Mouse (Mus musculus) heart, postnatal 0 days (tissue): ENCODE measurements around the gene Tbc1d10a. TPM values are rescaled to one million over a fixed set of nuclear protein-coding genes. Genes with fewer than 3 reads are reported as not detected.

ENCODE experiments used
- ATAC-seq: fragments of 200-750 bp; cut with Nextera tagmentation; 2 replicates; pipeline ENCODE4 v1.8.0; 2017; ENCODE audit warnings: low read depth, moderate number of reproducible peaks, moderate library complexity; ENCODE audit not compliant: insufficient read depth
- DNase-seq: peaks from one replicate; pipeline ENCODE4 v3.0.0-alpha.2; 2016; ENCODE audit warnings: low spot score
- H3K27ac ChIP-seq: fragments of 300-500 bp; sonication (generic); 2 replicates; pipeline ENCODE4 v1.5.1; 2014; ENCODE audit warnings: low read depth, mild to moderate bottlenecking
- H3K27me3 ChIP-seq: fragments of 300-500 bp; sonication (generic); 2 replicates; pipeline ENCODE4 v1.6.1; 2014; ENCODE audit warnings: low read length, mixed read lengths; ENCODE audit not compliant: control insufficient read depth, insufficient read depth
- H3K36me3 ChIP-seq: fragments of 300-500 bp; sonication (generic); replicated peaks from 2 replicates; pipeline ENCODE4 v1.6.1; 2014; ENCODE audit warnings: low read length, mixed read lengths; ENCODE audit not compliant: control insufficient read depth, insufficient read depth
- H3K4me1 ChIP-seq: fragments of 300-500 bp; sonication (generic); 2 replicates; pipeline ENCODE4 v1.6.1; 2014; ENCODE audit warnings: antibody characterized with exemption; ENCODE audit not compliant: control insufficient read depth, insufficient read depth
- H3K4me2 ChIP-seq: fragments of 300-500 bp; sonication (generic); 2 replicates; pipeline ENCODE4 v1.6.1; 2014; ENCODE audit warnings: low read depth, mild to moderate bottlenecking, low read length, moderate library complexity
- H3K4me3 ChIP-seq: fragments of 300-500 bp; sonication (generic); 2 replicates; pipeline ENCODE4 v1.5.1; 2014; ENCODE audit warnings: low read depth, low read length
- H3K9ac ChIP-seq: fragments of 300-500 bp; sonication (generic); replicated peaks from 2 replicates; pipeline ENCODE4 v1.6.1; 2014; ENCODE audit warnings: low read depth, low read length, mixed read lengths
- H3K9me3 ChIP-seq: fragments of 300-500 bp; sonication (generic); replicated peaks from 2 replicates; pipeline ENCODE4 v1.6.1; 2016; ENCODE audit warnings: low read length; ENCODE audit not compliant: control insufficient read depth
- CTCF ChIP-seq: IDR thresholded peaks from 2 replicates; pipeline ENCODE4 v1.5.1; 2016; ENCODE audit warnings: antibody characterized with exemption, control low read depth, low read depth
- EP300 ChIP-seq: IDR thresholded peaks from 2 replicates; pipeline ENCODE4 v1.6.1; 2016; ENCODE audit warnings: antibody characterized with exemption, low read depth
- WGBS: fragments of 180-500 bp; shearing (Covaris S2); extraction: QIAGEN DNeasy Blood & Tissue Kit; methylation state at CpG from one replicate; pipeline ENCODE4 v1.1.7; 2014; 5-methylcytosine and 5-hydroxymethylcytosine counted together
- polyA plus RNA-seq: library from polyadenylated mRNA; unstranded; fragments of >200 nt; fragmentation: Nextera tagmentation; extraction: Ambion mirVana; gene quantifications from 2 replicates; pipeline ENCODE4 v1.2.1, GENCODE M21; 2015
- total RNA-seq: library from RNA; depleted of rRNA; stranded (reverse); fragments of >200 nt; gene quantifications from 2 replicates; pipeline ENCODE4 v1.2.3, GENCODE M21; 2014; ENCODE audit warnings: low replicate concordance

Tbc1d10a gene
- total and polyA plus RNA-seq, 2 experiments from 2014 or later: 10.9 to 31.3 TPM

- Histone ChIP-seq H3K27ac (peak overlapping the region; percentile 84), H3K4me1 (peaks cover 24% of the 10 kb centered on the region), H3K36me3 (peaks cover 21% of the 10 kb centered on the region), H3K4me2 (no peak overlapping the region), H3K27me3 (no peaks in the 10 kb centered on the region), H3K9me3 (no peaks in the 10 kb centered on the region), H3K9ac (no peak overlapping the region), H3K4me3 (no peak overlapping the region)
- DNase-seq: no peak
- WGBS: 56% methylated on average over 12 of the region's 12 CpGs
- TF ChIP-seq EP300 (no peak), CTCF (no peak)
- no peak for ATAC-seq
Measured at GRCm38 (mm10) chr11:4202995-4203704, 16.6 kb downstream of the Tbc1d10a start.

- Histone ChIP-seq H3K36me3 (peaks cover 26% of the 10 kb centered on the region), H3K27me3 (no peaks in the 10 kb centered on the region), H3K4me1 (peaks cover 24% of the 10 kb centered on the region), H3K4me2 (no peak overlapping the region), H3K9ac (no peak overlapping the region), H3K27ac (peak overlapping the region; percentile 84), H3K4me3 (no peak overlapping the region), H3K9me3 (no peaks in the 10 kb centered on the region)
- no peak for TF ChIP-seq CTCF
- TF ChIP-seq EP300: no peak
- WGBS: 9% methylated on average over 2 of the region's 2 CpGs
- ATAC-seq (peak; percentile 89), DNase-seq (peak; percentile 77)
Measured at GRCm38 (mm10) chr11:4203705-4204074, 17.1 kb downstream of the Tbc1d10a start.

GRCm38 (mm10) chr11:4205097-4205655, 18.6 kb downstream of the Tbc1d10a start:
- Histone ChIP-seq H3K36me3 (peaks cover 30% of the 10 kb centered on the region), H3K9me3 (no peaks in the 10 kb centered on the region), H3K4me1 (peaks cover 24% of the 10 kb centered on the region), H3K9ac (no peak overlapping the region), H3K4me3 (no peak overlapping the region), H3K4me2 (no peak overlapping the region), H3K27me3 (no peaks in the 10 kb centered on the region), H3K27ac (no peak overlapping the region)
- DNase-seq: no peak
- TF ChIP-seq EP300: no peak
- no peak for TF ChIP-seq CTCF
- 65% methylated on average over 5 of the region's 5 CpGs for WGBS
- no peak for ATAC-seq

GRCm38 (mm10) chr11:4205951-4206350, 19.4 kb downstream of the Tbc1d10a start:
- H3K36me3 ChIP-seq: peaks cover 30% of the 10 kb centered on the region
- H3K4me2 ChIP-seq: no peak overlapping the region
- WGBS: 66% methylated on average over 7 of the region's 7 CpGs
- peaks cover 24% of the 10 kb centered on the region for H3K4me1 ChIP-seq
- no peak overlapping the region for H3K4me3 ChIP-seq
- no peaks in the 10 kb centered on the region for H3K9me3 ChIP-seq
- no peaks in the 10 kb centered on the region for H3K27me3 ChIP-seq
- no peak overlapping the region for H3K27ac ChIP-seq
- DNase-seq: no peak
- ATAC-seq: no peak
- TF ChIP-seq CTCF (no peak), EP300 (no peak)
- H3K9ac ChIP-seq: no peak overlapping the region

GRCm38 (mm10) chr11:4206563-4206962, 20.0 kb downstream of the Tbc1d10a start:
- Histone ChIP-seq H3K27me3 (no peaks in the 10 kb centered on the region), H3K9ac (no peak overlapping the region), H3K4me2 (no peak overlapping the region), H3K9me3 (no peaks in the 10 kb centered on the region), H3K4me1 (peaks cover 24% of the 10 kb centered on the region), H3K27ac (no peak overlapping the region), H3K36me3 (peaks cover 30% of the 10 kb centered on the region), H3K4me3 (no peak overlapping the region)
- 35% methylated on average over 6 of the region's 6 CpGs for WGBS
- DNase-seq (no peak), ATAC-seq (no peak)
- TF ChIP-seq CTCF (no peak), EP300 (no peak)
